Mouse (Mus musculus): ENCODE data around the gene Ccl21a. TPM values are rescaled to one million over a fixed set of nuclear protein-coding genes. Genes with fewer than 3 reads are reported as not detected.
"Not testable (repeated sequence)": the region's sequence is repeated elsewhere in the genome, so short reads cannot be mapped to it uniquely, and the experiment has no call there.

Gene Ccl21a
- 0.41 and 1.0 TPM in 2 replicates for polyA plus RNA-seq (2015; fragmentation: Nextera tagmentation; extraction: Ambion mirVana)

DNA sequence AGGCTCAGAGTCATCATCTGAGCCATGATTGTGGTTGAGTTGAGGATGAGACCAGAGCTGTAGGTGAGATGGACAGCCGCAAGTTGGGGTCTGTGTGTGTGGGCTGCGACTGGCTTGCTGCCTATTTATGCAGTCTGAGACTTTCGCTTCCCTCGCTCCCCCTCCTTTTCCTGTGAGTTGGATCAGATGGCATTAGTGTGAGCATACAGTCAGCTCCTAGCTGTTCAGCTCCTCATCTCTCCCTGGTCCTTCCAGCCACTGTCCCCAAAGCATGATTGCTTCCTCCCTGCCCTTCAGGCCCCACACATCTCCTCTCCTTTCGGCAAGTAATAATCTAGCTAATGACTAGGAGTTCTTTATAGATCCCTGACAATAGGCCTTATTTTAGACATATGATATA is at the start of gene Ccl21a:
Ccl21a (minus strand) TSS at position 101 of the 400 bp plus-strand sequence.
- H3K36me3 ChIP-seq (replicated peaks); H3K9me3 ChIP-seq (replicated peaks); H3K27me3 ChIP-seq; H3K4me3 ChIP-seq (replicated peaks); H3K4me2 ChIP-seq; H3K4me1 ChIP-seq (replicated peaks); ATAC-seq (ENCODE audit: insufficient read depth); H3K27ac ChIP-seq (replicated peaks); H3K9ac ChIP-seq: not testable (repeated sequence)
- no CpG with 5 or more reads among the region's 5 CpGs for WGBS (ENCODE audit: insufficient replicate concordance)

DNA sequence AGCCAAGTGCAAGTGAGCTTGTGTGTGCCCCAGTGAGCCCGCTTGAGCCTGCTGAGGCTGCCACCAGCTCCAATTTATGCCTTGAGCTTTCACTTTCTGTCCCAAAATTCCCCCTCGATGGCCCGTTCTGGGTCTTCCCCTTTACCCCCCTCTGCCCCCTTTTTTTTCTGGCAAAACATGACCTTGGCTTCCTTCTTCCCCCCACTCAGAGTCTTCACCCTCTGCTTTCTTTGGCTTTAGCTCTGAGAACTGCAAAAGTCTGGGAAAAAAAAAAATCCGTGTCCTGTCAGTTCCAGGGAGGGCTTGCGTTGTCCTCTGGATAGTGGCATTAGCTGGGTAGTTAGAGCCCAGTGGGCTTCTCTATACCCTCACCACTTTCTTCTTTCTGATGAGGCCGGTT is 17.3 kb downstream of the Ccl21a start, which contains the start of gene Ccl19:
Ccl19 (minus strand) TSS at position 101 of the 400 bp plus-strand sequence.
- WGBS (ENCODE audit: insufficient replicate concordance): no CpG with 5 or more reads among the region's 6 CpGs
- H3K4me3 ChIP-seq (replicated peaks); H3K9ac ChIP-seq; H3K9me3 ChIP-seq (replicated peaks); H3K27me3 ChIP-seq; ATAC-seq (ENCODE audit: insufficient read depth); H3K4me1 ChIP-seq (replicated peaks); H3K4me2 ChIP-seq; H3K36me3 ChIP-seq (replicated peaks); H3K27ac ChIP-seq (replicated peaks): not testable (repeated sequence)

DNA sequence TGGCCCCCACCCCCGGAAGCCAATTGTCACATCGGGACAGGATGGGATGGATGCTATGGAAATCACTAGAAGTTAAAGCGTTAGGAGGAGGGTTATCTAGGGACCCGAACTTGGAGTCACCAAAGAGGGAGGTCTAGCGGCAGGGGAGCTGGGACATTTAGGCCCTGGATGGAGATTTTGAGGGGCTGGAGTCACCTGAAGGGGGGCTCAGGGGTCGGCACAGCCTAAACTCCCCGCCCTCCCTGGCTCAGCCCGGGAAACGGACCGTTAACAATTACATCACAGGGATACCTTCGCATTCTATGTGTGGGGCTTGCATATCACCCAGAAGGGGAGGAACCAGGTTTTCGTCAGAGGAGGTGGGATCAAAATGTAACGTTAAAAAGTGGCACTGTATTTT is 38.5 kb downstream of the Ccl21a start, which contains the start of gene 4930578G10Rik:
4930578G10Rik (plus strand) TSS at position 301 of the 400 bp plus-strand sequence.
- no CpG with 5 or more reads among the region's 13 CpGs for WGBS (ENCODE audit: insufficient replicate concordance)
- not testable (repeated sequence) for H3K36me3 ChIP-seq (replicated peaks); H3K4me1 ChIP-seq (replicated peaks); ATAC-seq (ENCODE audit: insufficient read depth); H3K9me3 ChIP-seq (replicated peaks); H3K9ac ChIP-seq; H3K27me3 ChIP-seq; H3K4me3 ChIP-seq (replicated peaks); H3K4me2 ChIP-seq; H3K27ac ChIP-seq (replicated peaks)

Other genes with a start within 250 kb of the Ccl21a start
- not detected in 2 replicates for gene Fam205a2, start 245.8 kb downstream of the Ccl21a start, polyA plus RNA-seq (2015; fragmentation: Nextera tagmentation; extraction: Ambion mirVana)
- gene Gm10591, start 161.8 kb downstream of the Ccl21a start, polyA plus RNA-seq (2015; fragmentation: Nextera tagmentation; extraction: Ambion mirVana): not detected in 2 replicates
- not detected in 2 replicates for gene Gm2564, start 144.3 kb downstream of the Ccl21a start, polyA plus RNA-seq (2015; fragmentation: Nextera tagmentation; extraction: Ambion mirVana)
- not detected in 2 replicates for gene Ccl27b, start 118.7 kb downstream of the Ccl21a start, polyA plus RNA-seq (2015; fragmentation: Nextera tagmentation; extraction: Ambion mirVana)
- not detected in 2 replicates for gene Il11ra2, start 112.1 kb downstream of the Ccl21a start, polyA plus RNA-seq (2015; fragmentation: Nextera tagmentation; extraction: Ambion mirVana)
- not detected in 2 replicates for gene 4930578G10Rik, start 38.4 kb downstream of the Ccl21a start, polyA plus RNA-seq (2015; fragmentation: Nextera tagmentation; extraction: Ambion mirVana)
- gene Ccl19, start 17.4 kb downstream of the Ccl21a start, polyA plus RNA-seq (2015; fragmentation: Nextera tagmentation; extraction: Ambion mirVana): not detected in 2 replicates
- gene Fam205a1, start 79.9 kb upstream of the Ccl21a start, polyA plus RNA-seq (2015; fragmentation: Nextera tagmentation; extraction: Ambion mirVana): 0.15 TPM in 2 replicates
- not detected in 2 replicates for gene Gm12394, start 82.8 kb upstream of the Ccl21a start, polyA plus RNA-seq (2015; fragmentation: Nextera tagmentation; extraction: Ambion mirVana)
- 0.35 and 0.61 TPM in 2 replicates for gene Fam205c, start 100.2 kb upstream of the Ccl21a start, polyA plus RNA-seq (2015; fragmentation: Nextera tagmentation; extraction: Ambion mirVana)
- gene Phf24, start 142.7 kb upstream of the Ccl21a start, polyA plus RNA-seq (2015; fragmentation: Nextera tagmentation; extraction: Ambion mirVana): 0.12 and 0.16 TPM in 2 replicates
- 1.2 and 1.5 TPM in 2 replicates for gene Dnajb5, start 175.8 kb upstream of the Ccl21a start, polyA plus RNA-seq (2015; fragmentation: Nextera tagmentation; extraction: Ambion mirVana)
- gene 1700022I11Rik, start 195.6 kb upstream of the Ccl21a start, polyA plus RNA-seq (2015; fragmentation: Nextera tagmentation; extraction: Ambion mirVana): 0.24 TPM in 1 of 2 replicates, not detected in the other
- gene Vcp, start 226.5 kb upstream of the Ccl21a start, polyA plus RNA-seq (2015; fragmentation: Nextera tagmentation; extraction: Ambion mirVana): 202 and 204 TPM in 2 replicates
- 10.4 TPM in 2 replicates for gene Fancg, start 236.5 kb upstream of the Ccl21a start, polyA plus RNA-seq (2015; fragmentation: Nextera tagmentation; extraction: Ambion mirVana)

All from liver, embryonic 15.5 days (tissue).